Mouse (Mus musculus) heart, embryonic 14.5 days (tissue): ENCODE results near the gene Fhad1. TPM values are rescaled to one million over a fixed set of nuclear protein-coding genes. Genes with fewer than 3 reads are reported as not detected.

Source experiments
- ATAC-seq: fragments of 200-750 bp; cut with Nextera tagmentation; 2 replicates; pipeline ENCODE4 v1.8.0; 2017; ENCODE audit warnings: low read depth, moderate TSS enrichment; ENCODE audit not compliant: insufficient number of reproducible peaks, insufficient read depth, low FRiP score
- H3K27ac ChIP-seq, 2 experiments: fragments of 200-500 bp in 1 of 2; fragments of 300-500 bp in 1 of 2; sonication (generic) in 1 of 2; replicated peaks in 1 of 2; 2 replicates each; pipeline ENCODE4 v1.5.1; 2012 to 2014; ENCODE audit warnings: low read depth in 2 of 2, low read length in 2 of 2, control low read depth in 1 of 2, mild to moderate bottlenecking in 1 of 2, mixed read lengths in 1 of 2; ENCODE audit not compliant: control insufficient read depth in 1 of 2, insufficient read depth in 1 of 2
- H3K27me3 ChIP-seq: fragments of 300-500 bp; sonication (generic); 2 replicates; pipeline ENCODE4 v1.6.1; 2014; ENCODE audit warnings: mild to moderate bottlenecking, low read length, control low read depth; ENCODE audit not compliant: control insufficient read depth, insufficient read depth
- H3K36me3 ChIP-seq: fragments of 300-500 bp; sonication (generic); 2 replicates; pipeline ENCODE4 v1.6.1; 2014; ENCODE audit warnings: mild to moderate bottlenecking, control low read depth, low read length, mixed read lengths; ENCODE audit not compliant: control insufficient read depth, insufficient read depth
- H3K4me1 ChIP-seq, 2 experiments: fragments of 200-500 bp in 1 of 2; fragments of 300-500 bp in 1 of 2; sonication (generic) in 1 of 2; 2 replicates each; pipeline ENCODE4 v1.6.1; 2012 to 2014; ENCODE audit warnings: low read length in 2 of 2, control low read depth in 1 of 2, mixed read lengths in 1 of 2; ENCODE audit not compliant: control insufficient read depth in 2 of 2, insufficient read depth in 2 of 2
- H3K4me2 ChIP-seq: fragments of 300-500 bp; sonication (generic); 2 replicates; pipeline ENCODE4 v1.6.1; 2014; ENCODE audit warnings: mild to moderate bottlenecking, low read length
- H3K4me3 ChIP-seq, 2 experiments: fragments of 200-500 bp in 1 of 2; fragments of 300-500 bp in 1 of 2; sonication (generic) in 1 of 2; 2 replicates each; pipeline ENCODE4 v1.5.1; 2012 to 2014; ENCODE audit warnings: low read length in 2 of 2, mild to moderate bottlenecking in 2 of 2, control low read depth in 1 of 2, low read depth in 1 of 2, moderate library complexity in 1 of 2; ENCODE audit not compliant: control insufficient read depth in 1 of 2, insufficient read depth in 1 of 2
- H3K9ac ChIP-seq: fragments of 300-500 bp; sonication (generic); 2 replicates; pipeline ENCODE4 v1.6.1; 2014; ENCODE audit warnings: mild to moderate bottlenecking, low read length
- H3K9me3 ChIP-seq: fragments of 300-500 bp; sonication (generic); 2 replicates; pipeline ENCODE4 v1.6.1; 2016; ENCODE audit warnings: low read length, control low read depth; ENCODE audit not compliant: control insufficient read depth
- WGBS: fragments of 180-500 bp; shearing (Covaris S2); extraction: QIAGEN DNeasy Blood & Tissue Kit; methylation state at CpG from one replicate; pipeline ENCODE4 v1.1.7; 2014; 5-methylcytosine and 5-hydroxymethylcytosine counted together
- polyA plus RNA-seq: library from polyadenylated mRNA; unstranded; fragments of >200 nt; fragmentation: Nextera tagmentation; extraction: Ambion mirVana; gene quantifications from 2 replicates; pipeline ENCODE4 v1.2.1, GENCODE M21; 2014

The Fhad1 gene
- polyA plus RNA-seq, 1 experiment from 2014 or later: 3.3 TPM

DNA sequence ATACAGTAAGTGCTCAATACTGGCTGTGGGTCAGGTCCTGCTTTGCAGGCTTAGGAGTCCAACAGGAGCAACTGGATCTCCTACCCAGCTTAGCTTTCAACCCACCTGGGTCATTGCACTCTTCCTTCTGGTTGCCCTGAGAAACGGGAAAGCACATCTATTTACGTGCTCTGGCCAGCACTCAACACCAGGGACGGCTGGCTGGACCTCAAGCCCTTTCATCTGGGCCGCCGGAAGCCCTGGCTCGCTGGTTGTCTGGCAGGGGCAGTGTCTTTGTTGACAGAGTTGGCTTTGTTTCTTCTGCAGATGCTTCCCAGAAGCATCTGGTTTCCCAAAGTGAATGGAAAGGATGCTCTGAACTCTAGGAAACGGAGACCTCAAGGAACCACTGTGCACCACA lies 100.8 kb downstream of the Fhad1 start:
- Histone ChIP-seq H3K9ac (no peak overlapping the region), H3K27ac (peak overlapping the region in 1 of 2 experiments; percentile 12; a peak in 1 of 4 replicates), H3K4me3 (no peak overlapping the region), H3K4me2 (no peak overlapping the region), H3K36me3 (no peaks in the 10 kb centered on the region), H3K27me3 (no peaks in the 10 kb centered on the region), H3K4me1 (peaks cover 14% of the 10 kb centered on the region in 2 experiments; a peak in 3 of 4 replicates), H3K9me3 (no peaks in the 10 kb centered on the region)
- 21% methylated on average over 7 of the region's 7 CpGs for WGBS
- 0 out of 2 replicates have a peak, but pooled peaks have one; percentile 22 for ATAC-seq

DNA sequence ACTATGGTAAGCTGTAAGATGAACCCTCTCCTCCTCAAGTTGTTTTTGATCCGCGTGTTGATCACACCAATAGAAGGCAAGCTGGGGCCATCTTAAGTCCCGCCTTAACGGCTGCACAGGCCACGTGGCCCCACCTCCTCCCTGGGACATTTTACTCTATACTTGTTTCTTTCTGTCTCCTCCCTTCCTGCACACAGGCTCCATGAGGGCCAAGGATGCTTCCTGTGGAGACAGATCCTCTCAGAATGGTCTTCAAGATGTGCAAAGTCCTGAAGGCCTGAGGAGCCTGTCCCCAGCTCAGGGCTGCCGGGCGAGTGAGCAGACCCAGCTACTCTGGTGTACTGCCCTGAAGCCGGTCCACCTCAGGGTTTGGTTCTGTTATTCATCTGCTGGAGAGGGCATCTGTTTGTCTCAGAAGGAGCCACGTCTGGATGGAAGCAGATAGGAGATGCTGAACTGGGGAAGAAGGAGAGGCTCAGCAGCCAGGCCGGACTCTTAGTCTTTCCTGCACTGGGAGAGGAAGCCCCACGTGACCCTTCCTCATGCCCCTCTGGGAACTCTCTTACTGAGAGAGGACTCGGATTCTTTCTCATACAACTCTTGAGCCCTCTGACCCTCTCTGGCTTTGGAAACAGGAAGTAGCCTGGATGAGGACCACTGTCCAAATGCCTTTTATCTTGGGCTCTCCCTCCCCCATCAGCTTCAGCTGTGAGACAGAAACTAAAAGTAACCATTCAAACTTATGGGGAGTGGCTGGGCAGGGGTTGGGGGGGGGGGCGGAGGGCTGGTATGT lies 101.5 kb downstream of the Fhad1 start:
- H3K27ac ChIP-seq: 0 out of 4 replicates have a peak overlapping the region, but pooled peaks have one; percentile 39 to 53
- H3K4me1 ChIP-seq: peaks cover 14% of the 10 kb centered on the region in 2 experiments; a peak in 3 of 4 replicates
- ATAC-seq: peak; percentile 49; the same call in 1 of the 2 replicates
- no peaks in the 10 kb centered on the region for H3K9me3 ChIP-seq
- no peaks in the 10 kb centered on the region for H3K36me3 ChIP-seq
- no peak overlapping the region for H3K9ac ChIP-seq
- WGBS: 60% methylated on average over 13 of the region's 13 CpGs
- no peaks in the 10 kb centered on the region for H3K27me3 ChIP-seq
- no peak overlapping the region for H3K4me2 ChIP-seq
- no peak overlapping the region for H3K4me3 ChIP-seq

DNA sequence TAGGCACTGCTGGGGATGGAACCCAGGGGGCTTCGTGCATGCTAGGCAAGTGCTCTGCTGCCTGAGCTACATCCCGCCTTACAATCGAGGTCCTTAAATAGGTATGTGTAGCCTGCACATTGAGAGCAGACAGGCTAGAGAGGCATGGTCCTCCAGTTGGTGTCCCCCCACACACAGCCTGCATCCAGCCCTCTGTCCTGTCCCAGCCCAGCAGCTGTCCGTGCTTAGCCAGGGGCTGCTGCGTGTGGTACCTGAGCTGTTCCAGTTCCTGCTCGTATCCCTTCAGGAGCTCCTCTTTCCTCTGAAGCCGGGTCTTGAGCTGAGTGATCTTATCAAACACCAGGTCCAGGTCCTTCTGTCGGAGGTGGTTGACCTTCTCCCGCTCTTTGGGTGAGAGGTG lies 110.2 kb downstream of the Fhad1 start:
- Histone ChIP-seq H3K27ac (no peak overlapping the region), H3K4me3 (no peak overlapping the region), H3K4me2 (no peak overlapping the region), H3K4me1 (peaks cover 8 to 15% of the 10 kb centered on the region in 2 experiments), H3K9ac (no peak overlapping the region), H3K36me3 (no peaks in the 10 kb centered on the region), H3K27me3 (no peaks in the 10 kb centered on the region), H3K9me3 (no peaks in the 10 kb centered on the region)
- 53% methylated on average over 9 of the region's 9 CpGs for WGBS
- ATAC-seq: no peak

DNA sequence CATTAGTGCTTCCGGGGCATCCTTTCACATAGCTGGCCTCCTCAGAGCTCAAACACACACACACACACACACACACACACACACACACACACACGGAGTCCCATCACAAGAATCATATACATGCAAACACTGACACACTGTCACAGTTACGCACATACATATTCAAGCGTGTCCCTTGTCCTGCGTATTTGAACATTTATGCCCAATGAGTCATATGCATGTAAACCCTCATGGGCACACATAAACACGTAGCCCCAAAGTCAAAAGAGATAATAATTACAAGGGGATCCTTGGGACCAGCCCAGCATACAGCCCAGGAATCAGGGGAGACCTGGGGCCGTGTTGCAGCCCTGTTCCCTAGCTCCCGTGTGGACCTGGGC lies 112.4 kb downstream of the Fhad1 start:
- Histone ChIP-seq H3K27me3 (no peaks in the 10 kb centered on the region), H3K27ac (no peak overlapping the region), H3K36me3 (no peaks in the 10 kb centered on the region), H3K4me2 (no peak overlapping the region), H3K9me3 (no peaks in the 10 kb centered on the region), H3K4me3 (no peak overlapping the region), H3K4me1 (peaks cover 19 to 25% of the 10 kb centered on the region in 2 experiments), H3K9ac (no peak overlapping the region)
- WGBS: 89% methylated on average over 8 of the region's 8 CpGs
- no peak for ATAC-seq

DNA sequence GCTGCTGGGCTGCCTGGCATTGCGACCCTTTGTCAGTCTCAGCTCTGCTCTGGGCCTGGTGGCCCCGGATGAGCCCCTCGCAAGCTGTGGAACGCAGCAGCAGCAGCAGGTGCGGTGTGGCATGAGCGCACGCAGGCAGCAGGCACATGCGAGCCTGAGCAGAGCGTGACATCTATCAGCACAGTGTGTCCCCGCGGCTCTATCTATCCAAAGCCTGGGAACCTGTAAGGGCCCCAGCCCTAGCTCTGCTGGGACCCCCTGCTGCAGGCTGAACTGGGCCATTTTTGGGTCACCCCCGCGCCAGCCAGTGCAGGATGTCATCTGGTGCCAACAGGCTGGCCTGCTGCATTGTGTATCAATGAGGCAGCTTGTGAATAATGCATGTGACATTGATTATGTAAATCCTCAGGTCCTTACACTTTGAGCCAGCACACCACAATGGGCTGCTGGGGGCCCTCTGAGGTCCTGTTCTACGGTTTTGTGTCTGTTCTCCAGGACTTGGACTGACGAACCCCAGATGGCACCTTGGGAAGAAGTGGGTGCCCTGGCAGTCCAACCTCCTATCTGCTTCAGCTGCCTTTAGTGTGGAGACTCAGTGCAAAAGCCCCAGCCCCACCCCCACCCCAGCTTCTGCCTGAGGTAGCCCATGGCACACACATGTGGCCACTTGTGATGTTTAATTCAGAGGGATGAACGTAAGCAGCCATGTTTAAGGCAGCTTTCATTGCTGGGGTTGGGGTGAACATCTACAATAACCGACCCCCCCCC lies 113.0 kb downstream of the Fhad1 start:
- H3K36me3 ChIP-seq: no peaks in the 10 kb centered on the region
- no peak overlapping the region for H3K4me3 ChIP-seq
- no peak overlapping the region for H3K4me2 ChIP-seq
- H3K4me1 ChIP-seq: peaks cover 19 to 25% of the 10 kb centered on the region in 2 experiments
- no peak overlapping the region for H3K27ac ChIP-seq
- 65% methylated on average over 17 of the region's 17 CpGs for WGBS
- no peak for ATAC-seq
- H3K9me3 ChIP-seq: no peaks in the 10 kb centered on the region
- H3K27me3 ChIP-seq: no peaks in the 10 kb centered on the region
- no peak overlapping the region for H3K9ac ChIP-seq

DNA sequence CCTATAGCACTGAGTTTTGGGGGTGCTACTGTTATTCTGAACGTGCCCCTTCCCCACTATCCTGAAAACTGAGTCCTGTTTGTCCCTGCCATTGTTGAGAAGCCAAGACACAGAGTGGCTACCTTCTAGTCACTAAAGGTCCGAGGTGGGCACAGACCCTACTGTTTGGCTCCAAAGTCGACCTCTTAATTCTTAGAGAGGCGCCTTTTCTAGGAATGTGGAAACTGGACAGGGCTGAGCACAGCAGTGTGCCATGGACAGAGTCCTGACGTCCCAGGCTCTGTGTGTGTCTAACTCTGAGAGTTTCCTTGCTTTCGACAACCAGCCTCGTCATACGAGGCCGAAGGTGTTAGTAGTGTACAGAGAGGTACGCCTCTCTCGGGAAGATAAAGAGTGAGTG lies 114.5 kb downstream of the Fhad1 start:
- Histone ChIP-seq H3K9me3 (no peaks in the 10 kb centered on the region), H3K9ac (no peak overlapping the region), H3K4me2 (no peak overlapping the region), H3K27me3 (no peaks in the 10 kb centered on the region), H3K4me1 (peaks cover 22 to 28% of the 10 kb centered on the region in 2 experiments), H3K27ac (0 out of 4 replicates have a peak overlapping the region, but pooled peaks of 1 of the 2 experiments have one; percentile 10), H3K36me3 (no peaks in the 10 kb centered on the region), H3K4me3 (no peak overlapping the region)
- WGBS: 47% methylated on average over 11 of the region's 11 CpGs
- ATAC-seq: no peak

DNA sequence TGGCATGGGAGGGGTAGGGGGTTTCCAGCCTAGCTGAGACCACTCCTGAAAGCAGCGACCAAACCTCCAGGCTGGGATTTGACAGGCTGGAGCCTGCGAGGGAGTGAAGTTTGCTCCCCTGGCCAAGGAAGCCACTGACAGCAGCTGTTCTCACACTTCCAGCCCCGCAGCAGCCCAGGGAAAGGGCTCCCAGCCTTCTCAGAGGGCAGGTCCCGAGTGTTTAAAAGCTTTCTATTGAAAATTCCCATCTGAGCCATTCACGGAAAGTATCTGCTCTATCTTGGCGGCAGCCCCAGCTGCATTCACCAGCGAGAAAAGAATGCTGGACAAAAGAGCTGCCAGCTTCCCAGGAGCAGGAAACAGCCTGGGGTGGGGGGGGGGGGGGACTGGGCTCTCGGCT lies 114.9 kb downstream of the Fhad1 start:
- Histone ChIP-seq H3K27me3 (no peaks in the 10 kb centered on the region), H3K4me3 (no peak overlapping the region), H3K9ac (0 out of 2 replicates have a peak overlapping the region, but pooled peaks have one; percentile 56), H3K4me1 (peaks cover 22 to 28% of the 10 kb centered on the region in 2 experiments), H3K9me3 (no peaks in the 10 kb centered on the region), H3K27ac (peak overlapping the region; percentile 61 to 83), H3K4me2 (peak overlapping the region; percentile 46), H3K36me3 (no peaks in the 10 kb centered on the region)
- 2% methylated on average over 8 of the region's 8 CpGs for WGBS
- no peak for ATAC-seq
